Mouse (Mus musculus) limb, embryonic 14.5 days (tissue): ENCODE measurements around the gene Pus7l. TPM values are rescaled to one million over a fixed set of nuclear protein-coding genes. Genes with fewer than 3 reads are reported as not detected.

Source experiments
- ATAC-seq: fragments of 200-750 bp; cut with Nextera tagmentation; 2 replicates; pipeline ENCODE4 v1.8.0; 2017; ENCODE audit warnings: low read depth, moderate number of reproducible peaks, moderate TSS enrichment; ENCODE audit not compliant: low FRiP score
- DNase-seq: peaks from one replicate; pipeline ENCODE4 v3.0.0-alpha.2; 2015; ENCODE audit warnings: low spot score
- H3K27ac ChIP-seq: fragments of 300-500 bp; sonication (generic); replicated peaks from 2 replicates; pipeline ENCODE4 v1.5.1; 2014; ENCODE audit warnings: low read depth, mild to moderate bottlenecking, low read length, moderate library complexity, mixed read lengths
- H3K27me3 ChIP-seq: fragments of 300-500 bp; sonication (generic); 2 replicates; pipeline ENCODE4 v1.6.1; 2014; ENCODE audit warnings: low read length, mixed read lengths; ENCODE audit not compliant: control insufficient read depth, insufficient read depth
- H3K36me3 ChIP-seq: fragments of 300-500 bp; sonication (generic); 2 replicates; pipeline ENCODE4 v1.6.1; 2014; ENCODE audit warnings: mild to moderate bottlenecking, low read length, moderate library complexity, mixed read lengths; ENCODE audit not compliant: control insufficient read depth, insufficient read depth
- H3K4me1 ChIP-seq: fragments of 300-500 bp; sonication (generic); 2 replicates; pipeline ENCODE4 v1.6.1; 2014; ENCODE audit warnings: antibody characterized with exemption, low read length, mixed read lengths; ENCODE audit not compliant: control insufficient read depth, insufficient read depth
- H3K4me2 ChIP-seq: fragments of 300-500 bp; sonication (generic); replicated peaks from 2 replicates; pipeline ENCODE4 v1.6.1; 2014; ENCODE audit warnings: low read depth, mild to moderate bottlenecking, low read length, moderate library complexity; ENCODE audit not compliant: severe bottlenecking
- H3K4me3 ChIP-seq: fragments of 300-500 bp; sonication (generic); replicated peaks from 2 replicates; pipeline ENCODE4 v1.5.1; 2014; ENCODE audit warnings: low read length
- H3K9ac ChIP-seq: fragments of 300-500 bp; sonication (generic); 2 replicates; pipeline ENCODE4 v1.6.1; 2014; ENCODE audit warnings: mild to moderate bottlenecking, low read depth, low read length, moderate library complexity; ENCODE audit not compliant: severe bottlenecking
- H3K9me3 ChIP-seq: fragments of 300-500 bp; sonication (generic); 2 replicates; pipeline ENCODE4 v1.6.1; 2016; ENCODE audit warnings: low read length; ENCODE audit not compliant: control insufficient read depth
- POLR2A ChIP-seq: fragments of 200-500 bp; IDR thresholded peaks from 2 replicates; pipeline ENCODE4 v1.8.0; 2012; ENCODE audit warnings: inconsistent platforms, mild to moderate bottlenecking, moderate library complexity, borderline replicate concordance; ENCODE audit not compliant: insufficient read depth, insufficient read length; ENCODE audit errors: extremely low read depth
- WGBS: fragments of 180-500 bp; shearing (Covaris S2); extraction: QIAGEN DNeasy Blood & Tissue Kit; methylation state at CpG from one replicate; pipeline ENCODE4 v1.1.7; 2014; 5-methylcytosine and 5-hydroxymethylcytosine counted together
- polyA plus RNA-seq, 2 experiments: library from polyadenylated mRNA; depleted of rRNA in 1 of 2; stranded (reverse) in 1 of 2; unstranded in 1 of 2; fragments of >200 nt; fragmentation: Nextera tagmentation in 1 of 2; extraction: Ambion mirVana in 1 of 2; gene quantifications; 2 replicates each; pipeline versions ENCODE4 v1.2.1 to v1.2.3; 2012 to 2014

The Pus7l gene
- polyA plus RNA-seq, 2 experiments, result 8.4 to 8.8 TPM

- Histone ChIP-seq H3K4me2 (no peak overlapping the region), H3K4me1 (peaks cover 7% of the 10 kb centered on the region), H3K4me3 (no peak overlapping the region), H3K36me3 (no peaks in the 10 kb centered on the region), H3K9ac (no peak overlapping the region), H3K27me3 (no peaks in the 10 kb centered on the region), H3K9me3 (no peaks in the 10 kb centered on the region), H3K27ac (no peak overlapping the region)
- DNase-seq (no peak), ATAC-seq (no peak)
- WGBS, result 90% methylated on average over 3 of the region's 3 CpGs
- no peak for TF ChIP-seq POLR2A
These were observed 4.1 kb downstream of the Pus7l start for GRCm38 (mm10) chr15:94539296-94539695.

GRCm38 (mm10) chr15:94535521-94535920 lies 7.8 kb downstream of the Pus7l start:
- Histone ChIP-seq H3K4me1 (no peaks in the 10 kb centered on the region), H3K27me3 (no peaks in the 10 kb centered on the region), H3K9me3 (no peaks in the 10 kb centered on the region), H3K27ac (no peak overlapping the region), H3K4me2 (no peak overlapping the region), H3K4me3 (no peak overlapping the region), H3K9ac (no peak overlapping the region), H3K36me3 (peaks cover 4% of the 10 kb centered on the region; the same call in 1 of the 2 replicates)
- no peak for TF ChIP-seq POLR2A
- no peak for DNase-seq
- ATAC-seq, result no peak
- 93% methylated on average over 7 of the region's 7 CpGs for WGBS

GRCm38 (mm10) chr15:94532956-94533355 lies 10.4 kb downstream of the Pus7l start:
- Histone ChIP-seq H3K4me3 (no peak overlapping the region), H3K27me3 (no peaks in the 10 kb centered on the region), H3K9ac (no peak overlapping the region), H3K4me1 (no peaks in the 10 kb centered on the region), H3K36me3 (peaks cover 8% of the 10 kb centered on the region), H3K9me3 (no peaks in the 10 kb centered on the region), H3K27ac (no peak overlapping the region), H3K4me2 (no peak overlapping the region)
- DNase-seq (no peak), ATAC-seq (no peak)
- 86% methylated on average over 6 of the region's 6 CpGs for WGBS
- no peak for TF ChIP-seq POLR2A

- DNase-seq (no peak), ATAC-seq (no peak)
- no peaks in the 10 kb centered on the region for H3K4me1 ChIP-seq
- no peak overlapping the region for H3K27ac ChIP-seq
- no peak overlapping the region for H3K9ac ChIP-seq
- WGBS, result 92% methylated on average over 5 of the region's 5 CpGs
- peaks cover 14% of the 10 kb centered on the region for H3K36me3 ChIP-seq
- no peak overlapping the region for H3K4me3 ChIP-seq
- H3K4me2 ChIP-seq, result no peak overlapping the region
- no peaks in the 10 kb centered on the region for H3K9me3 ChIP-seq
- no peaks in the 10 kb centered on the region for H3K27me3 ChIP-seq
- TF ChIP-seq POLR2A, result no peak
These were observed 11.0 kb downstream of the Pus7l start for GRCm38 (mm10) chr15:94532306-94532705.

GRCm38 (mm10) chr15:94530519-94530918 lies 12.8 kb downstream of the Pus7l start:
- DNase-seq, result peak; percentile 18
- 76% methylated on average over 3 of the region's 3 CpGs for WGBS

GRCm38 (mm10) chr15:94524956-94525355 lies 18.4 kb downstream of the Pus7l start:
- ATAC-seq (no peak), DNase-seq (no peak)
- H3K4me1 ChIP-seq, result no peaks in the 10 kb centered on the region
- no peaks in the 10 kb centered on the region for H3K9me3 ChIP-seq
- H3K36me3 ChIP-seq, result peaks cover 15% of the 10 kb centered on the region
- no peak for TF ChIP-seq POLR2A
- 86% methylated on average over 12 of the region's 12 CpGs for WGBS
- no peak overlapping the region for H3K9ac ChIP-seq
- H3K27me3 ChIP-seq, result no peaks in the 10 kb centered on the region
- no peak overlapping the region for H3K4me2 ChIP-seq
- H3K4me3 ChIP-seq, result no peak overlapping the region
- H3K27ac ChIP-seq, result no peak overlapping the region

More at GRCm38 (mm10) chr15:94530519-94530918, 12.8 kb downstream of the Pus7l start:
- Histone ChIP-seq H3K9me3 (no peaks in the 10 kb centered on the region), H3K9ac (no peak overlapping the region), H3K4me2 (no peak overlapping the region), H3K27me3 (no peaks in the 10 kb centered on the region), H3K4me3 (no peak overlapping the region), H3K27ac (no peak overlapping the region), H3K36me3 (peaks cover 19% of the 10 kb centered on the region), H3K4me1 (no peaks in the 10 kb centered on the region)
- no peak for ATAC-seq
- TF ChIP-seq POLR2A, result no peak
